In the genomic region with DNA sequence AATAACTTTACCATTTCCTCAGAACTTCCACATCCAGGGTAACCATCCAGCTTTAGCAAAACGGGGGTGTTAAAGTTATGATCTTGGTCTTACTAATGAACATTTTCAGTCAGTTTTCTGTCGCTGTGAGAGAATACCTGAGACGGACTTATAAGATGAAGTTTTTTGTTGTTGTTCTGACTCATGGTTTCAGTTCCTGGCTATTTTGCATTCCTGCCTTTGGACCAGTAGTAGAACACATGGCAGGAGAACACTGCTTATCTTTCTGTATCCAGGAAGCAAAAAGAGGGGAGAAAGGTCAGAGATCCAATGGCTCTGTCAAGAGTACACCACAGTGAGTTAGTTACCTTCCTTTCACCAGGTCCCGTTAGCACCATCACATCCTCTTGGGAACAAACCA, we compare ENCODE assay signal across 30 mouse cellular contexts. TPM values are rescaled to one million over a fixed set of nuclear protein-coding genes. Genes with fewer than 3 reads are reported as not detected.
A peak's percentile ranks its signal among the peaks of the same experiment; 100 is the strongest.
DNase-seq lines count a peak whose midpoint lies in the region; ATAC-seq and TF ChIP-seq lines count a peak whose summit lies in the region.
"Had no signal": no experiment of that assay in that cellular context is flagged by ENCODE, and none has a peak within 500 bp of the region (broad histone marks: within the 10 kb centered on the region; RNA-seq: fewer than 3 reads in every experiment).

No protein-coding gene starts in this region.

- no peak overlapping the region for H3K9ac ChIP-seq in liver, postnatal 0 days (replicated peaks)
- H3K9ac ChIP-seq in liver, embryonic 11.5 days (ENCODE audit: low read depth, low read length), result no peak overlapping the region
- H3K9ac ChIP-seq in ES-Bruce4 (ENCODE audit: low read depth, poor library complexity, severe bottlenecking), result no peak overlapping the region
- no peak overlapping the region for H3K9ac ChIP-seq in intestine, embryonic 15.5 days
- H3K9ac ChIP-seq: embryonic facial prominence, embryonic 13.5 days; forebrain, embryonic 13.5 days; heart, embryonic 13.5 days; hindbrain, embryonic 12.5 days; hindbrain, embryonic 15.5 days had no signal

- no peaks in the 10 kb centered on the region for H3K27me3 ChIP-seq in liver, postnatal 0 days (ENCODE audit: insufficient read depth, low read length)
- no peaks in the 10 kb centered on the region for H3K27me3 ChIP-seq in liver, embryonic 11.5 days (replicated peaks; ENCODE audit: control insufficient read depth, insufficient read depth, low read length)
- H3K27me3 ChIP-seq in C2C12 (ENCODE audit: control insufficient read depth, insufficient read depth, insufficient read length) (no peaks in the 10 kb centered on the region), ES-Bruce4 (ENCODE audit: control insufficient read depth, insufficient read depth, low read length, poor library complexity, severe bottlenecking) (no peaks in the 10 kb centered on the region), myocyte (ENCODE audit: control insufficient read depth, insufficient read depth, insufficient read length) (no peaks in the 10 kb centered on the region)
- H3K27me3 ChIP-seq in intestine, embryonic 15.5 days (replicated peaks), result no peaks in the 10 kb centered on the region
- H3K27me3 ChIP-seq: embryonic facial prominence, embryonic 13.5 days; forebrain, embryonic 13.5 days; heart, embryonic 13.5 days; hindbrain, embryonic 12.5 days; hindbrain, embryonic 15.5 days had no signal

- H3K4me2 ChIP-seq in liver, postnatal 0 days (ENCODE audit: low read depth, low read length), result no peak overlapping the region
- H3K4me2 ChIP-seq in liver, embryonic 11.5 days, result no peak overlapping the region
- H3K4me2 ChIP-seq in myocyte (ENCODE audit: low read depth), result peak overlapping the region; percentile 51
- no peak overlapping the region for H3K4me2 ChIP-seq in intestine, embryonic 15.5 days (replicated peaks)
- H3K4me2 ChIP-seq: embryonic facial prominence, embryonic 13.5 days; forebrain, embryonic 13.5 days; heart, embryonic 13.5 days; hindbrain, embryonic 12.5 days; hindbrain, embryonic 15.5 days had no signal

- peak overlapping the region; percentile 60 for H3K27ac ChIP-seq in liver, postnatal 0 days (ENCODE audit: low read depth)
- H3K27ac ChIP-seq in liver, embryonic 11.5 days (ENCODE audit: low read depth, low read length), result no peak overlapping the region
- H3K27ac ChIP-seq in ES-Bruce4 (ENCODE audit: insufficient read depth, low read length), result peak overlapping the region; percentile 22
- H3K27ac ChIP-seq in intestine, embryonic 15.5 days, result no peak overlapping the region
- H3K27ac ChIP-seq: embryonic facial prominence, embryonic 10.5 days; embryonic facial prominence, embryonic 13.5 days; forebrain, embryonic 10.5 days; forebrain, embryonic 13.5 days; heart, embryonic 13.5 days; hindbrain, embryonic 12.5 days; hindbrain, embryonic 15.5 days had no signal

- H3K36me3 ChIP-seq in liver, postnatal 0 days (replicated peaks; ENCODE audit: insufficient read depth, low read length), result no peaks in the 10 kb centered on the region
- H3K36me3 ChIP-seq in liver, embryonic 11.5 days (ENCODE audit: control insufficient read depth, insufficient read depth, low read length), result no peaks in the 10 kb centered on the region
- no peaks in the 10 kb centered on the region for H3K36me3 ChIP-seq in C2C12 (ENCODE audit: control insufficient read depth, insufficient read depth)
- H3K36me3 ChIP-seq in ES-Bruce4 (ENCODE audit: control insufficient read depth, insufficient read depth, low read length, poor library complexity, severe bottlenecking), result no peaks in the 10 kb centered on the region
- no peaks in the 10 kb centered on the region for H3K36me3 ChIP-seq in myocyte (ENCODE audit: control insufficient read depth, insufficient read depth)
- no peaks in the 10 kb centered on the region for H3K36me3 ChIP-seq in intestine, embryonic 15.5 days
- H3K36me3 ChIP-seq: embryonic facial prominence, embryonic 10.5 days; embryonic facial prominence, embryonic 13.5 days; forebrain, embryonic 10.5 days; heart, embryonic 13.5 days; hindbrain, embryonic 12.5 days; hindbrain, embryonic 15.5 days had no signal

- H3ac ChIP-seq in C2C12 (ENCODE audit: control insufficient read depth, insufficient read length, low read depth) (no peak overlapping the region), myocyte (ENCODE audit: control insufficient read depth, insufficient read length) (no peak overlapping the region)

- no peak overlapping the region for H3K4me3 ChIP-seq in liver, postnatal 0 days (ENCODE audit: low read depth, low read length)
- H3K4me3 ChIP-seq in liver, embryonic 11.5 days (ENCODE audit: low read depth, low read length), result no peak overlapping the region
- no peak overlapping the region for H3K4me3 ChIP-seq in C2C12 (ENCODE audit: insufficient read depth, poor library complexity, severe bottlenecking)
- H3K4me3 ChIP-seq in ES-Bruce4 (ENCODE audit: low read depth, low read length), result no peak overlapping the region
- no peak overlapping the region for H3K4me3 ChIP-seq in myocyte
- H3K4me3 ChIP-seq in intestine, embryonic 15.5 days (replicated peaks), result no peak overlapping the region
- H3K4me3 ChIP-seq: embryonic facial prominence, embryonic 10.5 days; embryonic facial prominence, embryonic 13.5 days; forebrain, embryonic 10.5 days; forebrain, embryonic 13.5 days; heart, embryonic 13.5 days; hindbrain, embryonic 12.5 days; hindbrain, embryonic 15.5 days had no signal

- ATAC-seq in liver, postnatal 0 days, result no peak
- no peak for ATAC-seq in liver, embryonic 11.5 days (replicated peaks; ENCODE audit: low FRiP score)
- no peak for ATAC-seq in intestine, embryonic 15.5 days
- ATAC-seq: forebrain, embryonic 13.5 days; forebrain, embryonic 16.5 days had no signal

- no peak for DNase-seq in liver, postnatal 0 days
- no peak for DNase-seq in liver, embryonic 11.5 days (ENCODE audit: low spot score)
- no peak for DNase-seq in urinary bladder, adult 2 months (ENCODE audit: low spot score)
- DNase-seq in adrenal gland, postnatal 4 days (ENCODE audit: low spot score in 2 of 2), result no peak
- DNase-seq: adrenal gland, postnatal 10 days; adrenal gland, postnatal 36 days; cerebellum, adult 11 months; cerebellum, adult 2 months; cerebellum, adult 9-11 months; cerebellum, postnatal 25 days; gastrocnemius, postnatal 14 days; heart, adult 18-20 months; heart, postnatal 14 days had no signal

- TF ChIP-seq EP300 in liver, postnatal 0 days (IDR thresholded peaks at IDR 0.05; ENCODE audit: low read depth), result no peak
- no peak for TF ChIP-seq EP300 in ES-Bruce4 (IDR thresholded peaks at IDR 0.05; ENCODE audit: insufficient read depth, low read depth, low read length)

- no peaks in the 10 kb centered on the region for H3K9me3 ChIP-seq in liver, postnatal 0 days (ENCODE audit: low read length)
- H3K9me3 ChIP-seq in liver, embryonic 11.5 days (ENCODE audit: control insufficient read depth, low read length), result no peaks in the 10 kb centered on the region
- no peaks in the 10 kb centered on the region for H3K9me3 ChIP-seq in ES-Bruce4 (replicated peaks; ENCODE audit: control insufficient read depth, insufficient read depth, low read length, poor library complexity, severe bottlenecking)
- no peaks in the 10 kb centered on the region for H3K9me3 ChIP-seq in intestine, embryonic 15.5 days
- H3K9me3 ChIP-seq: embryonic facial prominence, embryonic 10.5 days; embryonic facial prominence, embryonic 13.5 days; forebrain, embryonic 10.5 days; forebrain, embryonic 13.5 days; heart, embryonic 13.5 days; hindbrain, embryonic 12.5 days; hindbrain, embryonic 15.5 days had no signal

- 78% methylated on average over 4 of the region's 4 CpGs for WGBS in liver, postnatal 0 days (ENCODE audit: insufficient replicate concordance)
- WGBS in liver, embryonic 11.5 days, result 76% methylated on average over 4 of the region's 4 CpGs
- WGBS in intestine, embryonic 15.5 days, result 85% methylated on average over 4 of the region's 4 CpGs

- no peak for TF ChIP-seq POLR2A in ES-Bruce4 (IDR thresholded peaks at IDR 0.05; ENCODE audit: insufficient read depth, low read length)
- TF ChIP-seq POLR2A in myocyte (IDR thresholded peaks at IDR 0.05; ENCODE audit: insufficient read length, low read depth), result no peak

- no peak for TF ChIP-seq CTCF in liver, postnatal 0 days (IDR thresholded peaks at IDR 0.05; ENCODE audit: low read depth)
- TF ChIP-seq CTCF in C2C12 (IDR thresholded peaks at IDR 0.05; ENCODE audit: control insufficient read depth, insufficient read depth, insufficient read length), result no peak
- TF ChIP-seq CTCF in ES-Bruce4 (IDR thresholded peaks at IDR 0.05; ENCODE audit: low read depth, low read length), result no peak

- H3K79me3 ChIP-seq in C2C12 (ENCODE audit: low read depth), result peaks cover 6% of the 10 kb centered on the region

- peaks cover 18% of the 10 kb centered on the region; the same call in 1 of the 2 replicates for H3K4me1 ChIP-seq in liver, postnatal 0 days (ENCODE audit: insufficient read depth)
- H3K4me1 ChIP-seq in liver, embryonic 11.5 days (replicated peaks; ENCODE audit: control insufficient read depth, insufficient read depth, low read length), result peaks cover 14% of the 10 kb centered on the region
- no peaks in the 10 kb centered on the region for H3K4me1 ChIP-seq in ES-Bruce4 (ENCODE audit: control insufficient read depth, insufficient read depth, low read length)
- no peaks in the 10 kb centered on the region for H3K4me1 ChIP-seq in intestine, embryonic 15.5 days (replicated peaks)
- H3K4me1 ChIP-seq: embryonic facial prominence, embryonic 10.5 days; forebrain, embryonic 10.5 days; forebrain, embryonic 13.5 days; hindbrain, embryonic 12.5 days; hindbrain, embryonic 15.5 days had no signal

- peaks cover 15% of the 10 kb centered on the region for H3K79me2 ChIP-seq in C2C12 (ENCODE audit: control insufficient read depth, insufficient read depth)
- H3K79me2 ChIP-seq in myocyte (ENCODE audit: control insufficient read depth, insufficient read depth), result no peaks in the 10 kb centered on the region

TF ChIP-seq in C2C12, 6 proteins besides CTCF, POLR2A, EP300 and RAD21:
- TF ChIP-seq FOSL1 (IDR thresholded peaks at IDR 0.05; ENCODE audit: insufficient read depth, low read length, poor library complexity, severe bottlenecking), result no peak
- TF ChIP-seq MAX (IDR thresholded peaks at IDR 0.05), result peak; percentile 32

TF ChIP-seq in myocyte, 11 proteins besides CTCF, POLR2A, EP300 and RAD21 (continues in another document):
- no peak for TF ChIP-seq USF1 (IDR thresholded peaks at IDR 0.05; ENCODE audit: low read depth)
- no peak for TF ChIP-seq SRF (IDR thresholded peaks at IDR 0.05; ENCODE audit: control insufficient read depth, insufficient read length, low read depth)
- no peak for TF ChIP-seq E2F4 (IDR thresholded peaks at IDR 0.05; ENCODE audit: insufficient read depth)
- TF ChIP-seq TCF3 (IDR thresholded peaks at IDR 0.05; ENCODE audit: insufficient read length, low read depth), result no peak

RNA-seq across cellular contexts. Expression of gene Eps8l3, which starts 54.5 kb away (rescaled TPM):
- not detected in 2 replicates for polyA plus RNA-seq in liver, postnatal 0 days (2015; fragmentation: Nextera tagmentation; extraction: Ambion mirVana)
- not detected in 2 replicates for polyA plus RNA-seq in liver, embryonic 11.5 days (2014; fragmentation: Nextera tagmentation; extraction: Ambion mirVana)
- polyA plus RNA-seq in C2C12 (2012; fragmentation: generic; extraction: Trizol) (not detected), ES-Bruce4 (2011; ENCODE audit: insufficient read depth, insufficient read length, low read depth, missing spikeins) (not detected in 2 replicates), myocyte (2012; fragmentation: generic; extraction: Trizol) (not detected)
- polyA plus RNA-seq in urinary bladder, adult 2 months (2012; rRNA removed), result not detected in 2 replicates
- 164 and 180 TPM in 2 replicates for polyA plus RNA-seq in intestine, embryonic 15.5 days (2015; fragmentation: Nextera tagmentation; extraction: Ambion mirVana)
- total RNA-seq in adrenal gland, postnatal 4 days (2021), result not detected
- total RNA-seq: adrenal gland, adult 18-20 months; adrenal gland, postnatal 10 days; adrenal gland, postnatal 36 days; common myeloid progenitor, adult 5-6 weeks; ES-E14; gastrocnemius, adult 18-20 months; gastrocnemius, postnatal 14 days; heart, adult 18-20 months; heart, postnatal 14 days; hematopoietic stem cell, adult 5-6 weeks had no signal
- polyA plus RNA-seq: embryonic facial prominence, embryonic 10.5 days; embryonic facial prominence, embryonic 13.5 days; forebrain, embryonic 10.5 days; forebrain, embryonic 13.5 days; forebrain, embryonic 16.5 days; heart, embryonic 13.5 days; hindbrain, embryonic 12.5 days; hindbrain, embryonic 15.5 days had no signal

Comparison
In these comparisons a context has a peak if more than half of its experiments do, and no peak if none do; other contexts are left out.
1. H3K27ac ChIP-seq: peak in liver, postnatal 0 days (single experiment) and ES-Bruce4 (single experiment); none in liver, embryonic 11.5 days (single experiment) and intestine, embryonic 15.5 days (single experiment).
2. RNA of gene Eps8l3, which starts 54.5 kb away (polyA plus RNA-seq): 164 to 180 TPM in intestine, embryonic 15.5 days; not detected in ES-Bruce4, not detected in liver, postnatal 0 days, not detected in liver, embryonic 11.5 days, not detected in C2C12 (single experiment), not detected in myocyte (single experiment) and not detected in urinary bladder, adult 2 months; every median in the first group is over 100 times any median in the second.